Mouse (Mus musculus): Measurements from ENCODE around the gene Zbtb7b. TPM values are rescaled to one million over a fixed set of nuclear protein-coding genes. Genes with fewer than 3 reads are reported as not detected.

Zbtb7b gene
- polyA plus RNA-seq, 1 experiment from 2014 or later = 2.3 TPM

DNA sequence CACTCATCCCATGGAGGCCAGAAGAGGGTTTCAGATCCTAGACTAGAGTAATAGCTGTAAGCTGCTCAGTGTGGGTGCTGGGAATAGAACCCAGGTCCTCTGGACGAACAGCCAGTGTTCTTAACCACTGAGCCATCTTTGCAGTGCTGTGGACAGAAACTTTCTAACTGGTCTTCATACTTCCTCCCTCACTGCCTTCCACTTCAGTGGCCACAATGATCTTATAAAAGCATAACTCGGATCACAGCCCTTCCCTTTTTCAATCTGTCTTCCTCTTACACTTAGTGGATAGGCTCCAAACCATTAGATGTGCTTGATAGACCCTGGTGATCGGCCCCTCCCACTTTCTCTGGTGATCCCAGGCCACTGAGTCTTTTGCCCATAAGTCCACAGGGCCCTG lies 34.3 kb downstream of the Zbtb7b start:
- Histone ChIP-seq H3K27ac (no peak overlapping the region), H3K4me1 (replicated peaks) (no peaks in the 10 kb centered on the region), H3K27me3 (peaks cover 6% of the 10 kb centered on the region), H3K4me2 (no peak overlapping the region), H3K9ac (no peak overlapping the region), H3K36me3 (no peaks in the 10 kb centered on the region), H3K4me3 (no peak overlapping the region), H3K9me3 (replicated peaks) (no peaks in the 10 kb centered on the region)
- ATAC-seq (replicated peaks; ENCODE audit: insufficient number of reproducible peaks, insufficient read depth, low FRiP score, low read depth) = no peak
- WGBS = 71% methylated on average over 3 of the region's 3 CpGs

DNA sequence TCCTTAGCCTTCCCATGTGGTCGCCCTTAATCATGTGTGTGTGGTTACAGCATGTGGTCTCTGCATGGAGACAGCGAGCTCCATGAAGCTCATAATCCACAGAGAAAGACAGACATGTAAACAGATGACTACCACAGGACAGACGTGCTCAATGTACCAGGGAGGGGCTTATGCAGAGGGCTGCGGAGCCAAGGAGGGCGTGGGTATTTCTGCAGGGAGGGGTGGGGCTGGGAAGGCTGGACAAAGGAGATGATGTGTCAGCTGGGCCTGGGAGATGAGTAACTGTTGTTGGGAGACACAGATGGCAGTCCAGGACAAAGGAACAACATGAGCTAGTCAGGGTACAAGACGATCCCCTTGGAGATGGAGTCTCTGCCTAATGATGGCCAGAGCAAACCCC lies 34.9 kb downstream of the Zbtb7b start:
- Histone ChIP-seq H3K9ac (no peak overlapping the region), H3K4me3 (no peak overlapping the region), H3K27ac (no peak overlapping the region), H3K27me3 (peaks cover 6% of the 10 kb centered on the region), H3K36me3 (no peaks in the 10 kb centered on the region), H3K4me1 (replicated peaks) (peaks cover 2% of the 10 kb centered on the region; the same call in 1 of the 2 replicates), H3K4me2 (no peak overlapping the region), H3K9me3 (replicated peaks) (no peaks in the 10 kb centered on the region)
- no peak for ATAC-seq (replicated peaks; ENCODE audit: insufficient number of reproducible peaks, insufficient read depth, low FRiP score, low read depth)
- 65% methylated on average over 6 of the region's 6 CpGs for WGBS

DNA sequence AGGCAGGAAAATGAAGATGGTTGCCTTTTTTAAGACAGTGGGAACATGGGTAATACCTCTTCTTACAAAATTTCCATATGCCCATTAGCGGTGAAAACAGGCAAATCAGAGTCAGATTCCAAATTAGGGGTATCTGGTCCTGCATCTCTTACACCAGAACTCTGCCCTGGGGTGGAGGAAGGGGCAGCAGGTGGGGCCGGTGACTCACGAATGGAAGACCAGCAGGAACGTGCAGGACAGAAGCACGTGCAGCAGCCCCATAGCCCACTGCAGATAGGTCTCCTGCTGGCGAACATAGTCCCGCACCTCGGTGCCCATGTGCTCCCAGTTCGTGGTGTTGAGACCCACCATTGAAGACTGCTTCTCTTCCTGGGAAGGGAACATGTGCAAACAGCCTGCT lies 38.5 kb downstream of the Zbtb7b start:
- H3K4me3 ChIP-seq = no peak overlapping the region
- no peak overlapping the region for H3K27ac ChIP-seq
- 57% methylated on average over 9 of the region's 9 CpGs for WGBS
- H3K4me1 ChIP-seq (replicated peaks) = peaks cover 2% of the 10 kb centered on the region; the same call in 1 of the 2 replicates
- no peaks in the 10 kb centered on the region for H3K36me3 ChIP-seq
- peaks cover 23% of the 10 kb centered on the region for H3K27me3 ChIP-seq
- no peak for ATAC-seq (replicated peaks; ENCODE audit: insufficient number of reproducible peaks, insufficient read depth, low FRiP score, low read depth)
- H3K4me2 ChIP-seq = no peak overlapping the region
- H3K9ac ChIP-seq = no peak overlapping the region
- no peaks in the 10 kb centered on the region for H3K9me3 ChIP-seq (replicated peaks)

DNA sequence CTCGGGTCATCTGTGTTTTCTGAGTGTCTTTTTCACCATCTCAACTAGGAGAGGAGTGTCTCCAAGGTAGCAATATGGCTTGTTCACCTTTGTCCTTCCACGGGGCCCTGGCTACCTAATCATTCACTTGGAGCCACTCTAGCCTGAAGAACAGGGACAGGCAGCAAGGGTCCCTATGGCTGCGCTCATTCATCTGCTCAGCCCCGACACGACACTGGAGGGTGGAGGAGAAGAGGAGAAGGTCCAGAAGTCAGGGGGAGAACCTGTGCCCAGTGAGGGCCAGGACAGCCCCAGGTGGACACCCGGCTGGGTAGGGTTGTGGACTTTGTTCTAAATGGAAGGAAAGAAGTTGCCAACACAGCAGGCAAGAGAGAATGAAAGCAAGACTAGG lies 39.1 kb downstream of the Zbtb7b start:
- WGBS = 81% methylated on average over 6 of the region's 6 CpGs
- Histone ChIP-seq H3K4me3 (no peak overlapping the region), H3K9ac (no peak overlapping the region), H3K27me3 (peaks cover 26% of the 10 kb centered on the region), H3K9me3 (replicated peaks) (no peaks in the 10 kb centered on the region), H3K36me3 (no peaks in the 10 kb centered on the region), H3K4me1 (replicated peaks) (peaks cover 4% of the 10 kb centered on the region), H3K4me2 (no peak overlapping the region), H3K27ac (no peak overlapping the region)
- ATAC-seq (replicated peaks; ENCODE audit: insufficient number of reproducible peaks, insufficient read depth, low FRiP score, low read depth) = no peak

DNA sequence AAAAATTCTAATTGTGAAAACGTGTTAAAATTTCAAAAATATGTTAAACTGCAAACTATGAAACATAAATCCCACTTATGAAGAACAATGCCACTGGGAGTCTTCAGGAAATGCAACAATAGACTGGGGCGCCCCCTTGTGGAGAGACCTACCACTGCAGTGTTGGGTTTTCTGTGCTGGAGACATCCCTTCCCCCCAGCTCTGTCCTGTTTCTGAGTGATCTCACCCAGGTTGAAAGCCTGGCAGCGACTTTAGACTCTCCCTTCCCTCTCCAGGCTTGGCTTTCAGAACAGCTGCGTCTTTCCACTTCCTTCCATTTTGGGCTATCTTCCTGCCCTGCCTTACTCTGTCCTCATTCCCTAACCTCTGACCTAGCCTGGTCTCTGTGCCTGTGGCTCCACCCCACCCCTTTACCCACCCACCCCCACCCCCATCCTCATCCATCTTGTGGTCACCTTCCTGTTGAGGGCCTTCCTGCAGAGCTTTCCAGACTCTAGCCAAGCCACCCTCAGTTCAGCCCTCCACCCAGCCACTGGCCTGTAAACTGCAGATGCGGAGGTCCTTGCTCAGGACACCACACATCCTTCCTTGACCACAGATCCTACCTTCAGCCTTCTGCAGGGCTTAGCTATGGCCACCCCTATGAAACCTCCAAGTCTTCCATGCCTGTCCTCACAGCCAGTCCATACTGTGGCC lies 39.6 kb downstream of the Zbtb7b start:
- H3K4me2 ChIP-seq = no peak overlapping the region
- H3K27ac ChIP-seq = no peak overlapping the region
- no peaks in the 10 kb centered on the region for H3K36me3 ChIP-seq
- no peak overlapping the region for H3K9ac ChIP-seq
- H3K27me3 ChIP-seq = peaks cover 28% of the 10 kb centered on the region
- H3K4me1 ChIP-seq (replicated peaks) = peaks cover 10% of the 10 kb centered on the region
- no peak overlapping the region for H3K4me3 ChIP-seq
- no peak; the same call in 1 of the 2 replicates for ATAC-seq (replicated peaks; ENCODE audit: insufficient number of reproducible peaks, insufficient read depth, low FRiP score, low read depth)
- H3K9me3 ChIP-seq (replicated peaks) = no peaks in the 10 kb centered on the region
- WGBS = 17% methylated on average over 5 of the region's 5 CpGs

DNA sequence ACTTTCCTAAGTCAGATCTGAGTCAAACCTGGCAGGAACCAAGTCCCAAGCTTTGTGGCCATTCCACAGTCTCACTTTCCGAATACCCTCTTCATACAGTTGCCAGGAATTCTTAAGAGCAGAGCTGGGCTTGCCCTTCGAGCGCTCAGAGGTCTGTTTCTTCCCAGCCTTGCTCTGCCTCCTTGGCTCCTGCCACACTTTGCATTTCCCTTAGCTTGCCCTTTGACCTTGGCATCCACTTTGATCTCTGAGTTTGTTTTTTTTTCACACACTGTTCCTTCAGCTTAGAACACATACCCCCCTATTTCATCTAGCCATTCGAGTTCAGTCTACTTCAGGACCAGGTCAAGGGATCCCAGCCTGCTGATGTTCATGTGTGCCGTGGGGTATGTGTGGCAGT lies 43.3 kb downstream of the Zbtb7b start:
- Histone ChIP-seq H3K27ac (no peak overlapping the region), H3K4me3 (no peak overlapping the region), H3K36me3 (no peaks in the 10 kb centered on the region), H3K4me2 (no peak overlapping the region), H3K27me3 (peaks cover 37% of the 10 kb centered on the region), H3K9me3 (replicated peaks) (no peaks in the 10 kb centered on the region), H3K4me1 (replicated peaks) (peaks cover 20% of the 10 kb centered on the region), H3K9ac (no peak overlapping the region)
- WGBS = 66% methylated on average over 5 of the region's 5 CpGs
- ATAC-seq (replicated peaks; ENCODE audit: insufficient number of reproducible peaks, insufficient read depth, low FRiP score, low read depth) = no peak

DNA sequence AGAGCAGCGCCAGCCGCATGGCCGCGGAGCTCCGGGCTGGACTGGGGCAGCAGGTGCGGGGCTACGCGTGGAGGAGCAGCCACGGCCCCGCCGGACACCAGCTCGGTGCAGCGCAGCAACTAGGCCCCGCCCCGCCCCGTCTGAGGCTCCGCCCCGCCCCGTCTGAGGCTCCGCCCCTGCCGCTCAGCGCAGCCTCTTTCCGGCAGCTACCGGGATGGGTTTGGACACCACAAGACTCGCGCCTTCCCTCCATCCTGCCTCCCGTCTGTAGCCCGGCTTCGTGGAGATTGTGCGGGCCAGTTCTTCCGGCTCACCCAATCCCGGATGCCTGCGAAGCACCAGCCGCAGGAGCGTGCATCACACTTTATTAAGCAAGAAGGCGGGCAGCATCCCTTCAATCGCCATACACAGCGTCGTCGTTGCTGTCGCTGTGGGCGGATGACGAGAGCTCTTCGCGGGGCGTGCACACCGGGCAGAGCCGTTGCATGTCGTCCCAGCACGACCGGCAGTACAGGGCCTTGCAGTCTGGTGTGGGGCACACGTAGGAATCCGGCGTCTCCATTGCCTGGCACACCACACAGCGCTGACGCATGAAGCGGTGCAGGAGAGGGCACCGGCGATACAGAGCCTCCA lies 44.6 kb downstream of the Zbtb7b start, which contains the start of gene Adam15:
Adam15 (minus strand) TSS at position 128 of the 633 bp plus-strand sequence.
- Histone ChIP-seq H3K9ac (peak within 1 kb of the TSS; percentile 67), H3K36me3 (no peaks in the 10 kb centered on the region), H3K9me3 (replicated peaks) (no peaks in the 10 kb centered on the region), H3K4me3 (peak within 1 kb of the TSS; percentile 77), H3K4me2 (peak within 1 kb of the TSS; percentile 98), H3K27ac (peak within 1 kb of the TSS; percentile 63), H3K27me3 (peaks cover 33% of the 10 kb centered on the region), H3K4me1 (replicated peaks) (peaks cover 19% of the 10 kb centered on the region)
- under 1% methylated on average over 59 of the region's 59 CpGs for WGBS
- ATAC-seq (replicated peaks; ENCODE audit: insufficient number of reproducible peaks, insufficient read depth, low FRiP score, low read depth) = peak; percentile 84

DNA sequence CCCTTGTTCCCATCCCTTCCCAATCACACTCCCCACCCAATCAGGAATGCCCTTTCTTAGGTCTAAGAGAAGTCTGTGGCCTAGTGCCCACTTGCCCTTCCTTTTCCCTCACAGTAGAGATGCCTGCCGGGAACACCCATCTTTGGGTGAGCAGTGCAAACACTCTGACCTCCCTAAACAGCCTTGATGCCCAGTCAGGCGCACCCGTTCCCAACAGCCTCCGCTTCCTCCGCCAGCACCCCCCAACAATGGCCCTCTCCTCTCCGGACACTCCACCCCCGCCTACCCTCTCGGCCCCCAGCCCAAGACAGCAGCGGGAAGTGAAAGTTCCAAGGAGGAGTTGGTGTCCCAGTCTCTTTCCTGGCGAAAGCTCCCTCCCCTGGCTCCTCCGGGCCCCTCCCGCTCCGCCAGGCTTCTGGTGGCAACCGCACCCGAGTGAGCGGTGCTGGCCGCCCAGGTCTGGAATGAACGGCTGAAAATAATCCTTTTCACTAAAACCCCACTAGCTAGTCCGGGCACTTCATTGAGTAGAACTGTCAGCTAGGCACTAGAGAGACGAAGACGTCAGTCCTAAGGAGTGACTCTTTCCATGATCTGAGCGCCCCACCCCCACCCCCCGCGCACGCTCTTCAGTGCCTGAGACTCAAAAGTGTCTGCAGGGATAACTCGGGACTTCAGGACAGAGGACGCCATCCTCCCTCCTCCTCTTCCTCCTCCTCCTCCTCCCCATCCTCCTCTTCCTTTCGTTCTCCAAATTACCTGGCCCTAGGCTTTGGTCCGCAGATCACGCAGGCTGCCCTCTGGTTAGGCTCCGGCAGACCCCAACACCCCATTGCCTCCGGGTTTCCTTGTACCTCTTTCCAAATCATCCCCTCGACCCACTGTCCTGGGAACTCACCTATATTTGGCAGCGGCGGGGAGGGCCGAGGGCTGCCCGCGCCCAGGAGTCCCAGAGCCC lies 45.4 kb downstream of the Zbtb7b start:
- Histone ChIP-seq H3K36me3 (no peaks in the 10 kb centered on the region), H3K27me3 (peaks cover 33% of the 10 kb centered on the region), H3K27ac (peak overlapping the region; percentile 63), H3K9me3 (replicated peaks) (no peaks in the 10 kb centered on the region), H3K4me2 (peak overlapping the region; percentile 98), H3K4me3 (peak overlapping the region; percentile 77), H3K4me1 (replicated peaks) (peaks cover 18% of the 10 kb centered on the region), H3K9ac (peak overlapping the region; percentile 67)
- under 1% methylated on average over 38 of the region's 38 CpGs for WGBS
- peak; percentile 24 for ATAC-seq (replicated peaks; ENCODE audit: insufficient number of reproducible peaks, insufficient read depth, low FRiP score, low read depth)

DNA sequence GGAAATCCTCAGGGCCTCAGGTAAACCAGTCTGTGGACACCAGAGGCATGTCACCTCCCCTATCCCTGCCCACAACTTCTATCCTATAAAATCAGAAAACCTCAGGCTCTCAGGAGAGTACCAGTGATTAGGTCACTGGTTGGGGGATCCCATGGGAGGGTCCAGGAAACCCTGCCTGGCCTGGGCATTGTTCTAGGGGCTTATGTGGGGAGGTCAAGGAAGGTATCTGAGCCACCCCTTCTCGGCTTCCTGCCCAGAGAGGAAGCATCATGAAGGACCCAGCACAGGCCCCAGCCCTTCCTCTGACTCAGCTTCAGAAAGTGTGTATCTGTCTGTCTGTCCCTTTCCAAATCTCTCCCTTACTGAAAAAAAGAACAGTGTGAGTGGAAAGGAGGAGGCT lies 46.7 kb downstream of the Zbtb7b start:
- Histone ChIP-seq H3K36me3 (no peaks in the 10 kb centered on the region), H3K9ac (no peak overlapping the region), H3K4me1 (replicated peaks) (peaks cover 18% of the 10 kb centered on the region), H3K9me3 (replicated peaks) (no peaks in the 10 kb centered on the region), H3K4me3 (peak overlapping the region; percentile 77), H3K4me2 (peak overlapping the region; percentile 98), H3K27me3 (peaks cover 31% of the 10 kb centered on the region), H3K27ac (peak overlapping the region; percentile 63)
- 0 out of 2 replicates have a peak, but pooled peaks have one; percentile 13 for ATAC-seq (replicated peaks; ENCODE audit: insufficient number of reproducible peaks, insufficient read depth, low FRiP score, low read depth)
- WGBS = 52% methylated on average over 1 of the region's 1 CpGs

DNA sequence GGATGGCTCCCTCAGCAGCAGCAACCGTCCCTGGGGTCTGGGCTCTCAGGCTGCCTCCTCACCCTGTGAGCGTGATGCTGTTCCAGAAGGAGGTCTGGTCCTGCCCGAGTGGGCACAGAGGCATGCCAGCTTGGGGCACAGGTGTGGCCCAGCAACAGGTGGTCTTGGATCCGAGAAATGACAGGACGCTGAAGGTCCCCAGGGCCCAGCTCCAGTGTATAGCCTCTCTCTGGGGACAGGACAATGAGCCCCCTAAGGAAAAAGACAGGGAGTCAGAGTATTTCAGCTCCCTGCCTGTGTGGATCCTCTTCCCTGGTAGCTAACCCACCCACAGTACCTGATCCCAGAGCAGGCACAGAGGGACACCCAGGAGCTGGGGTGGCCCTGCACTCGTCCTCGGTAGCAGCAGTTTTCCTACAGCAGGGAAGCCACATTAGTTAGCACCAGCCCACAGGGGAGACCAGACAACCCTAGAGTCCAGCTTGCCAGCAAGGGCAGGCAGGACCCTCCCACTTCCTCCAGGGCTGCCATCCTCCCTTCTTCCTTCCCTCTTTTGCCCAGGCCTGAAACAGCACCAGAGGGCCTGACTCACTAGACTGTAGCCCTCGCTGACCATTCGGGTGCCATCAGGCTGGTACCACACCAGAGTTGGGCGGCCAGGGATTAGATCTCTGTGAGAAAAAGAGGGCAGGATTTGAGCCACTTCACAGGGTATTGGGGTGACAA lies 47.6 kb downstream of the Zbtb7b start:
- WGBS = 73% methylated on average over 10 of the region's 10 CpGs
- no peaks in the 10 kb centered on the region for H3K36me3 ChIP-seq
- H3K9ac ChIP-seq = no peak overlapping the region
- no peak overlapping the region for H3K4me3 ChIP-seq
- no peak overlapping the region for H3K27ac ChIP-seq
- 0 out of 2 replicates have a peak overlapping the region, but pooled peaks have one; percentile 10 for H3K4me2 ChIP-seq
- ATAC-seq (replicated peaks; ENCODE audit: insufficient number of reproducible peaks, insufficient read depth, low FRiP score, low read depth) = no peak
- H3K4me1 ChIP-seq (replicated peaks) = peaks cover 18% of the 10 kb centered on the region
- H3K27me3 ChIP-seq = peaks cover 22% of the 10 kb centered on the region
- H3K9me3 ChIP-seq (replicated peaks) = no peaks in the 10 kb centered on the region

Measured in heart, embryonic 15.5 days (tissue).